Mouse (Mus musculus) stomach, embryonic 16.5 days (tissue): ENCODE data around the gene Smok3a. TPM values are rescaled to one million over a fixed set of nuclear protein-coding genes. Genes with fewer than 3 reads are reported as not detected.
"Not testable (repeated sequence)": the region's sequence is repeated elsewhere in the genome, so short reads cannot be mapped to it uniquely, and the experiment has no call there.

Experiments
- ATAC-seq: fragments of 200-750 bp; cut with Nextera tagmentation; 2 replicates; pipeline ENCODE4 v1.8.0; 2017; ENCODE audit warnings: moderate number of reproducible peaks, moderate TSS enrichment; ENCODE audit not compliant: insufficient read depth, low FRiP score
- H3K27ac ChIP-seq: fragments of 300-500 bp; sonication (generic); 2 replicates; pipeline ENCODE4 v1.5.1; 2014; ENCODE audit warnings: low read length
- H3K27me3 ChIP-seq: fragments of 300-500 bp; sonication (generic); 2 replicates; pipeline ENCODE4 v1.6.1; 2014; ENCODE audit warnings: low read length, control low read depth, mixed read lengths; ENCODE audit not compliant: control insufficient read depth, insufficient read depth
- H3K36me3 ChIP-seq: fragments of 300-500 bp; sonication (generic); 2 replicates; pipeline ENCODE4 v1.6.1; 2014; ENCODE audit warnings: low read length; ENCODE audit not compliant: control insufficient read depth, insufficient read depth
- H3K4me1 ChIP-seq: fragments of 300-500 bp; sonication (generic); 2 replicates; pipeline ENCODE4 v1.6.1; 2014; ENCODE audit warnings: low read length, control low read depth, mixed read lengths; ENCODE audit not compliant: control insufficient read depth, insufficient read depth
- H3K4me2 ChIP-seq: fragments of 300-500 bp; sonication (generic); 2 replicates; pipeline ENCODE4 v1.6.1; 2014; ENCODE audit warnings: low read depth, low read length, mixed read lengths
- H3K4me3 ChIP-seq: fragments of 300-500 bp; sonication (generic); replicated peaks from 2 replicates; pipeline ENCODE4 v1.5.1; 2014; ENCODE audit warnings: mild to moderate bottlenecking, low read length
- H3K9ac ChIP-seq: fragments of 300-500 bp; sonication (generic); 2 replicates; pipeline ENCODE4 v1.6.1; 2014; ENCODE audit warnings: low read length
- H3K9me3 ChIP-seq: fragments of 300-500 bp; sonication (generic); replicated peaks from 2 replicates; pipeline ENCODE4 v1.6.1; 2016; ENCODE audit warnings: low read length, control low read depth; ENCODE audit not compliant: control insufficient read depth
- WGBS: fragments of 180-500 bp; shearing (Covaris S2); extraction: QIAGEN DNeasy Blood & Tissue Kit; methylation state at CpG from one replicate; pipeline ENCODE4 v1.1.7; 2014; 5-methylcytosine and 5-hydroxymethylcytosine counted together
- polyA plus RNA-seq: library from polyadenylated mRNA; unstranded; fragments of >200 nt; fragmentation: Nextera tagmentation; extraction: Ambion mirVana; gene quantifications from 2 replicates; pipeline ENCODE4 v1.2.1, GENCODE M21; 2015

Gene Smok3a
- polyA plus RNA-seq, 1 experiment from 2014 or later = not detected

GRCm38 (mm10) chr5:138009437-138009836 is 11.6 kb upstream of the Smok3a start:
- Histone ChIP-seq H3K4me1 (no peaks in the 10 kb centered on the region), H3K4me2 (no peak overlapping the region), H3K36me3 (no peaks in the 10 kb centered on the region), H3K27me3 (no peaks in the 10 kb centered on the region), H3K9ac (no peak overlapping the region), H3K27ac (no peak overlapping the region), H3K9me3 (no peaks in the 10 kb centered on the region), H3K4me3 (no peak overlapping the region)
- no peak for ATAC-seq
- 85% methylated on average over 5 of the region's 5 CpGs for WGBS

- no peak for ATAC-seq
- H3K36me3 ChIP-seq = no peaks in the 10 kb centered on the region
- H3K9ac ChIP-seq = no peak overlapping the region
- no peaks in the 10 kb centered on the region for H3K9me3 ChIP-seq
- 80% methylated on average over 5 of the region's 5 CpGs for WGBS
- H3K4me2 ChIP-seq = no peak overlapping the region
- H3K27ac ChIP-seq = no peak overlapping the region
- no peaks in the 10 kb centered on the region for H3K27me3 ChIP-seq
- no peak overlapping the region for H3K4me3 ChIP-seq
- H3K4me1 ChIP-seq = no peaks in the 10 kb centered on the region
These were observed 8.7 kb upstream of the Smok3a start for GRCm38 (mm10) chr5:138012382-138012781.

GRCm38 (mm10) chr5:138016530-138016929 is 4.5 kb upstream of the Smok3a start:
- 64% methylated on average over 2 of the region's 2 CpGs for WGBS
- Histone ChIP-seq H3K27me3 (no peaks in the 10 kb centered on the region), H3K36me3 (no peaks in the 10 kb centered on the region), H3K4me1 (no peaks in the 10 kb centered on the region), H3K4me3 (no peak overlapping the region), H3K27ac (peak overlapping the region; percentile 46), H3K9me3 (no peaks in the 10 kb centered on the region), H3K4me2 (no peak overlapping the region), H3K9ac (no peak overlapping the region)
- ATAC-seq = peak; percentile 78; the same call in 1 of the 2 replicates

DNA sequence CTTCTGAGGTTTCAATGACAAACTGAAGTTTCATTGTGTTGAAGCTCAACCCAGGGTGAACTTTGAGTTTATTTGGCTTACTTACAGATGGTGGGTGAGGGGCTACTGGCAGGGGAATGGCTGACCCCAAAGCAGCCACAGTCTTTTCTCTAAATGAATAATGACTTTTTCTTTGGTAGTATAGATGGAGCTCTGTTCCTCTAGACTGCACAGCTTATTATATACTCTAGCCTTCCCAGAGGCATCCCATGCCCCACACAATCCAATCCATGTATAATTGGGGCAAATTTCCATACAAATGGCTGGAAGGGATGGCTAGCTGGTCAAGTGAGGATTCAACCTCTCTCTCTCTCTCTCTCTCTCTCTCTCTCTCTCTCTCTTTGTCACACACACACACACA is 4.1 kb upstream of the Smok3a start:
- Histone ChIP-seq H3K9me3 (no peaks in the 10 kb centered on the region), H3K4me2 (no peak overlapping the region), H3K4me3 (no peak overlapping the region), H3K27ac (peak overlapping the region; percentile 21; the same call in 1 of the 2 replicates), H3K4me1 (no peaks in the 10 kb centered on the region), H3K27me3 (no peaks in the 10 kb centered on the region), H3K9ac (no peak overlapping the region), H3K36me3 (no peaks in the 10 kb centered on the region)
- peak; percentile 21; the same call in 1 of the 2 replicates for ATAC-seq

- H3K4me1 ChIP-seq, H3K27ac ChIP-seq, H3K4me2 ChIP-seq, H3K9ac ChIP-seq, H3K36me3 ChIP-seq, ATAC-seq, H3K9me3 ChIP-seq, H3K4me3 ChIP-seq, H3K27me3 ChIP-seq: not testable (repeated sequence)
- 82% methylated on average over 3 of the region's 4 CpGs for WGBS
These were observed 1.5 kb upstream of the Smok3a start for GRCm38 (mm10) chr5:138019577-138019976.

GRCm38 (mm10) chr5:138052894-138053293 is 31.8 kb downstream of the Smok3a start, which contains the start of gene Smok3c:
Gene Smok3c (plus strand): TSS chr5:138053194.
- H3K9me3 ChIP-seq, ATAC-seq, H3K27ac ChIP-seq, H3K4me1 ChIP-seq, H3K9ac ChIP-seq, H3K4me2 ChIP-seq, H3K4me3 ChIP-seq, H3K27me3 ChIP-seq, H3K36me3 ChIP-seq: not testable (repeated sequence)
- no CpG with 5 or more reads among the region's 5 CpGs for WGBS

GRCm38 (mm10) chr5:138073803-138074202 is 52.7 kb downstream of the Smok3a start:
- Histone ChIP-seq H3K27me3 (no peaks in the 10 kb centered on the region), H3K27ac (no peak overlapping the region), H3K4me2 (no peak overlapping the region), H3K4me3 (no peak overlapping the region), H3K9me3 (no peaks in the 10 kb centered on the region), H3K9ac (no peak overlapping the region), H3K36me3 (no peaks in the 10 kb centered on the region), H3K4me1 (no peaks in the 10 kb centered on the region)
- ATAC-seq = no peak
- 86% methylated on average over 4 of the region's 4 CpGs for WGBS

GRCm38 (mm10) chr5:138075684-138076083 is 54.6 kb downstream of the Smok3a start:
- Histone ChIP-seq H3K27ac (no peak overlapping the region), H3K4me2 (no peak overlapping the region)
- 72% methylated on average over 3 of the region's 3 CpGs for WGBS

GRCm38 (mm10) chr5:138076148-138076547 is 55.1 kb downstream of the Smok3a start:
- ATAC-seq = no peak
- Histone ChIP-seq H3K9ac (no peak overlapping the region), H3K9me3 (no peaks in the 10 kb centered on the region), H3K27ac (no peak overlapping the region), H3K4me3 (no peak overlapping the region), H3K27me3 (no peaks in the 10 kb centered on the region), H3K36me3 (no peaks in the 10 kb centered on the region), H3K4me1 (no peaks in the 10 kb centered on the region), H3K4me2 (no peak overlapping the region)
- 56% methylated on average over 2 of the region's 2 CpGs for WGBS

More at GRCm38 (mm10) chr5:138075684-138076083, 54.6 kb downstream of the Smok3a start:
- ATAC-seq = no peak
- no peaks in the 10 kb centered on the region for H3K36me3 ChIP-seq
- no peaks in the 10 kb centered on the region for H3K9me3 ChIP-seq
- no peak overlapping the region for H3K9ac ChIP-seq
- H3K4me3 ChIP-seq = no peak overlapping the region
- H3K4me1 ChIP-seq = no peaks in the 10 kb centered on the region
- H3K27me3 ChIP-seq = no peaks in the 10 kb centered on the region

GRCm38 (mm10) chr5:138080456-138080855 is 59.4 kb downstream of the Smok3a start:
- no peak overlapping the region for H3K4me3 ChIP-seq
- no peak overlapping the region for H3K27ac ChIP-seq
- no peaks in the 10 kb centered on the region for H3K27me3 ChIP-seq
- no peak overlapping the region for H3K9ac ChIP-seq
- H3K4me1 ChIP-seq = peaks cover 3% of the 10 kb centered on the region; the same call in 1 of the 2 replicates
- H3K36me3 ChIP-seq = no peaks in the 10 kb centered on the region
- ATAC-seq = no peak
- no peaks in the 10 kb centered on the region for H3K9me3 ChIP-seq
- 88% methylated on average over 5 of the region's 5 CpGs for WGBS
- no peak overlapping the region for H3K4me2 ChIP-seq
